Mouse (Mus musculus) olfactory bulb, adult 2 months (tissue): ENCODE measurements around the gene Coa7.

Experiments
- CTCF ChIP-seq: fragments of 200-500 bp; IDR thresholded peaks from 2 replicates; pipeline ENCODE4 v1.5.1; 2012; ENCODE audit warnings: low read depth, mild to moderate bottlenecking, low read length, moderate library complexity; ENCODE audit not compliant: insufficient read depth
- POLR2A ChIP-seq: fragments of 200-500 bp; IDR thresholded peaks from 2 replicates; pipeline ENCODE4 v1.6.1; 2012; ENCODE audit warnings: mild to moderate bottlenecking, low read depth, low read length, moderate library complexity; ENCODE audit not compliant: insufficient read depth

GRCm38 (mm10) chr4:108357458-108357857 lies 29.5 kb downstream of the Coa7 start:
- TF ChIP-seq POLR2A: no peak
- TF ChIP-seq CTCF: no peak
